Mouse (Mus musculus) megakaryocyte, embryonic 14.5 days (primary cell): Measurements from ENCODE around the gene Tmem176a. TPM values are rescaled to one million over a fixed set of nuclear protein-coding genes. Genes with fewer than 3 reads are reported as not detected.
"Not testable (repeated sequence)": the region's sequence is repeated elsewhere in the genome, so short reads cannot be mapped to it uniquely, and the experiment has no call there.

Experiments used
- H3K27me3 ChIP-seq: replicated peaks from 2 replicates; pipeline ENCODE3; 2012; ENCODE audit warnings: inconsistent platforms
- H3K36me3 ChIP-seq: replicated peaks from 2 replicates; pipeline ENCODE3; 2012; ENCODE audit warnings: low read length, inconsistent platforms, mixed read lengths
- H3K4me1 ChIP-seq: 2 replicates; pipeline ENCODE4 v1.6.1; 2012; ENCODE audit warnings: inconsistent platforms
- H3K4me3 ChIP-seq: replicated peaks from 2 replicates; pipeline ENCODE3; 2012; ENCODE audit warnings: moderate library complexity, mild to moderate bottlenecking, inconsistent platforms
- H3K9me3 ChIP-seq: 2 replicates; pipeline ENCODE4 v1.6.1; 2012; ENCODE audit warnings: inconsistent platforms
- FLI1 ChIP-seq: IDR thresholded peaks from 2 replicates; pipeline ENCODE4 v1.6.1; 2012; ENCODE audit warnings: low read length, inconsistent platforms, mixed read lengths
- GATA1 ChIP-seq: IDR thresholded peaks from 3 replicates; pipeline ENCODE4 v1.6.1; 2012; ENCODE audit warnings: mixed read lengths, low read length, inconsistent platforms, borderline replicate concordance
- polyA plus RNA-seq: library from polyadenylated mRNA; stranded (reverse); fragments of >175 nt; gene quantifications from 2 replicates; pipeline ENCODE4 v1.2.3, GENCODE M21; 2012; ENCODE audit warnings: low replicate concordance; ENCODE audit not compliant: insufficient read depth

The Tmem176a gene
- polyA plus RNA-seq, 1 experiment = 62.7 TPM

GRCm38 (mm10) chr6:48863488-48863887 lies 22.8 kb downstream of the Tmem176a start:
- Histone ChIP-seq H3K4me1 (peaks cover 10% of the 10 kb centered on the region), H3K27me3 (peaks cover 24% of the 10 kb centered on the region), H3K4me3 (no peak overlapping the region), H3K36me3 (no peaks in the 10 kb centered on the region), H3K9me3 (no peaks in the 10 kb centered on the region)
- TF ChIP-seq GATA1 (no peak), FLI1 (no peak)

- Histone ChIP-seq H3K27me3 (peaks cover 23% of the 10 kb centered on the region), H3K9me3 (no peaks in the 10 kb centered on the region), H3K4me1 (peaks cover 10% of the 10 kb centered on the region), H3K36me3 (no peaks in the 10 kb centered on the region), H3K4me3 (no peak overlapping the region)
- TF ChIP-seq FLI1 = no peak
- no peak for TF ChIP-seq GATA1
These were observed 23.5 kb downstream of the Tmem176a start for GRCm38 (mm10) chr6:48864181-48864580.

- TF ChIP-seq FLI1 = no peak
- no peaks in the 10 kb centered on the region for H3K9me3 ChIP-seq
- H3K27me3 ChIP-seq = peaks cover 23% of the 10 kb centered on the region
- no peak overlapping the region for H3K4me3 ChIP-seq
- H3K4me1 ChIP-seq = peaks cover 10% of the 10 kb centered on the region
- H3K36me3 ChIP-seq = no peaks in the 10 kb centered on the region
These were observed 24.0 kb downstream of the Tmem176a start for GRCm38 (mm10) chr6:48864723-48865122.

- no peak for TF ChIP-seq GATA1
- TF ChIP-seq FLI1 = no peak
These were observed 24.5 kb downstream of the Tmem176a start for GRCm38 (mm10) chr6:48865152-48865745.

GRCm38 (mm10) chr6:48866355-48866950 lies 25.7 kb downstream of the Tmem176a start:
- peaks cover 28% of the 10 kb centered on the region for H3K27me3 ChIP-seq
- H3K4me3 ChIP-seq, H3K4me1 ChIP-seq, H3K36me3 ChIP-seq, H3K9me3 ChIP-seq: not testable (repeated sequence)

More at GRCm38 (mm10) chr6:48865152-48865745, 24.5 kb downstream of the Tmem176a start:
- H3K4me1 ChIP-seq = peaks cover 5% of the 10 kb centered on the region
- H3K9me3 ChIP-seq = no peaks in the 10 kb centered on the region
- peaks cover 26% of the 10 kb centered on the region for H3K27me3 ChIP-seq
- no peak overlapping the region for H3K4me3 ChIP-seq
- H3K36me3 ChIP-seq = no peaks in the 10 kb centered on the region

- TF ChIP-seq GATA1 (no peak), FLI1 (no peak)
These were observed 26.4 kb downstream of the Tmem176a start for GRCm38 (mm10) chr6:48867158-48867557.

GRCm38 (mm10) chr6:48869774-48870173 lies 29.1 kb downstream of the Tmem176a start:
- Histone ChIP-seq H3K9me3 (no peaks in the 10 kb centered on the region), H3K36me3 (no peaks in the 10 kb centered on the region), H3K27me3 (peaks cover 22% of the 10 kb centered on the region), H3K4me1 (no peaks in the 10 kb centered on the region), H3K4me3 (no peak overlapping the region)
- TF ChIP-seq FLI1 (no peak), GATA1 (no peak)

More at GRCm38 (mm10) chr6:48867158-48867557, 26.4 kb downstream of the Tmem176a start:
- H3K9me3 ChIP-seq = no peaks in the 10 kb centered on the region
- H3K36me3 ChIP-seq = no peaks in the 10 kb centered on the region
- no peak overlapping the region for H3K4me3 ChIP-seq
- H3K4me1 ChIP-seq = no peaks in the 10 kb centered on the region
- H3K27me3 ChIP-seq = peaks cover 23% of the 10 kb centered on the region

GRCm38 (mm10) chr6:48872596-48872995 lies 31.9 kb downstream of the Tmem176a start, which contains the start of gene Aoc1:
Aoc1 (plus strand) TSS chr6:48872896.
- TF ChIP-seq GATA1 (no peak), FLI1 (no peak)
- Histone ChIP-seq H3K36me3 (no peaks in the 10 kb centered on the region), H3K27me3 (peaks cover 17% of the 10 kb centered on the region), H3K4me1 (no peaks in the 10 kb centered on the region), H3K4me3 (no peak within 1 kb of the TSS), H3K9me3 (no peaks in the 10 kb centered on the region)

- Histone ChIP-seq H3K4me3 (no peak overlapping the region), H3K4me1 (no peaks in the 10 kb centered on the region), H3K27me3 (peaks cover 15% of the 10 kb centered on the region), H3K9me3 (no peaks in the 10 kb centered on the region), H3K36me3 (no peaks in the 10 kb centered on the region)
- TF ChIP-seq GATA1 (no peak), FLI1 (no peak)
These were observed 33.9 kb downstream of the Tmem176a start for GRCm38 (mm10) chr6:48874576-48874975.

GRCm38 (mm10) chr6:48875515-48875914 lies 34.8 kb downstream of the Tmem176a start:
- H3K4me3 ChIP-seq = no peak overlapping the region
- TF ChIP-seq GATA1 (no peak), FLI1 (no peak)
- no peaks in the 10 kb centered on the region for H3K36me3 ChIP-seq
- H3K4me1 ChIP-seq = no peaks in the 10 kb centered on the region
- no peaks in the 10 kb centered on the region for H3K9me3 ChIP-seq
- peaks cover 12% of the 10 kb centered on the region for H3K27me3 ChIP-seq
